Mouse (Mus musculus): ENCODE measurements around the gene Eea1. TPM values are rescaled to one million over a fixed set of nuclear protein-coding genes. Genes with fewer than 3 reads are reported as not detected.
A peak's percentile ranks its signal among the peaks of the same experiment; 100 is the strongest.

Eea1 gene
- total RNA-seq, 2 experiments from 2014 or later = 37.0 to 37.6 TPM

- Histone ChIP-seq H3K27ac (no peak overlapping the region), H3K4me3 (no peak overlapping the region)
- no peak for DNase-seq (ENCODE audit: low spot score in 2 of 2)
- TF ChIP-seq CTCF (conservative IDR thresholded peaks at IDR 0.05) = no peak
Observed at GRCm38 (mm10) chr10:96082203-96082602, 141.8 kb downstream of the Eea1 start.

GRCm38 (mm10) chr10:96089744-96090143, 149.3 kb downstream of the Eea1 start:
- no peak for TF ChIP-seq CTCF (conservative IDR thresholded peaks at IDR 0.05)
- Histone ChIP-seq H3K27ac (0 out of 2 replicates have a peak overlapping the region, but pooled peaks have one; percentile 7), H3K4me3 (no peak overlapping the region)
- no peak for DNase-seq (ENCODE audit: low spot score in 2 of 2)

DNA sequence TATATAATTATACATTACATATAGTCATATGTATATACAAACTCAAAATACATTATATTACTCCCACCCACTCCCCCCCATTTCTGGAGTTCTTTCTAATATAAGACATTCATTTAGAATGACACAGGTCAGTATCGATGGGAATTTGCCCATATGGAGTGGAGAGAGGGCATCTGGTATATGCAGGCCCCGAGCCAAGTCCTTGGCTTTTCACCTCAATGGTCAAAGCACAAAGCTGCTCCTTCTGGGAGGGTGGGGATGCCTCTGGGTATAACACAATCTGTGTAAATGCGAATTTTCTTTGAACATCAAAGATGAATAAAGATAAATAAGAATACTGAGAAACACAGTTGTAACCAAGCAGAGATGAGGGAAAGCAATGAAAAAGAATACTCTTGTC, 149.9 kb downstream of the Eea1 start:
- H3K4me3 ChIP-seq = no peak overlapping the region
- no peak for DNase-seq (ENCODE audit: low spot score in 2 of 2)
- no peak overlapping the region for H3K27ac ChIP-seq
- TF ChIP-seq CTCF (conservative IDR thresholded peaks at IDR 0.05) = no peak

DNA sequence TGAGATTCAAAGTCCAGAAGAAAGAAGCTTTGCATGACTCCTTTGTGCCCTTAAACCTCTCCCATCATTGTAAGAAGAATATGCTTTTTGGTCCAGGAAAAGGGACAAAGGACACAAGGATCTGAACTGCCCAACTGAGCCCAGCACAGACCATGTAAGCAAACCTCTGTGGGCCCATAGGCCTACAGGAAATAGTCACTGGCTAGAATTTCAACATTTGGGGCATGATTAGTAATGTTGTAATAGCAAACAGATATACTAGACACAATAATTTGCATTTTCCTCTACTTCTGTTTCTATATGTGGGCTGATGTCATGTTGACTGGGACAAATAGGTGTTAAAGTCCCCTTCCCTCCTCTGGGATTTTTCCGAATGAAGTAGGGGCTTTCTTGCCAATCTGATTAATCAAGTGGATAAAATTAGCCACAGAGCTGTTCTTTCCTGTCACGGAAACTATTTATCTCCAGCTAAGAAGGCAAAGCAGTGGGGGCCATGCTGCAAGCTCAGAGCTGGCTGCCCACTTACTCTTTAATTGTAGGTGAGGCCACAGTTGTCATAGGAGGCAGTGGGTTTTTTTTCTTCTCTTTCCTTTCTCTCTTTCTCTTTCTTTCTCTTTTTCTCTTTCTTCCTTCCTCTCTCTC, 153.6 kb downstream of the Eea1 start:
- no peak for TF ChIP-seq CTCF (conservative IDR thresholded peaks at IDR 0.05)
- Histone ChIP-seq H3K4me3 (no peak overlapping the region), H3K27ac (peak overlapping the region; percentile 70)
- DNase-seq (ENCODE audit: low spot score in 2 of 2) = no peak

DNA sequence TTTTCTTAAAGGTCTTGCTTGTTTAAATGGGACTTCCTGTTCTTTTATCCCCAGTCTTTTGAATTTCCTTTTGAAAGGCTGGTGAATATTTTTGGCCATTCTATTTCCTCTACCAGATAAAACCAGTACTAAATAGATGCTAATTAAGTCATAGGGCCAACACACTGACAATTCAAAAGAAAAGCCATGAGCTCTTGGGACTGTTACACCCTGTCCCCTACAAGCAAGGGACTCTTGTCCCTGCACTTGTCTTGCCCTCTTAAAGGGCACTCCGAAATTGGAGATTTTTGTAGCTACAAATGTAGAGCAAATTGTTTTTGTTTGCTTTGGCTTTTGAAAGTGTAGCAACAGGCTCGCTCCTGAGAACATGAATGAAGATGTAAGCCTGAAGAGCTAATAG, 154.1 kb downstream of the Eea1 start:
- H3K27ac ChIP-seq = peak overlapping the region; percentile 81
- TF ChIP-seq CTCF (conservative IDR thresholded peaks at IDR 0.05) = no peak
- no peak overlapping the region for H3K4me3 ChIP-seq
- DNase-seq (ENCODE audit: low spot score in 2 of 2) = no peak

Other genes with a start within 250 kb of the Eea1 start
- gene Gm33543, start 97.7 kb upstream of the Eea1 start, total RNA-seq (2021) = not detected
- gene Gm5426, start 196.0 kb downstream of the Eea1 start, total RNA-seq (2021) = not detected